Mouse (Mus musculus) thymus, postnatal 4 days (tissue): ENCODE data around the gene Hcst.

Experiments used
- DNase-seq: peaks from one replicate; pipeline ENCODE4 v3.0.0; 2021

The Hcst gene

DNA sequence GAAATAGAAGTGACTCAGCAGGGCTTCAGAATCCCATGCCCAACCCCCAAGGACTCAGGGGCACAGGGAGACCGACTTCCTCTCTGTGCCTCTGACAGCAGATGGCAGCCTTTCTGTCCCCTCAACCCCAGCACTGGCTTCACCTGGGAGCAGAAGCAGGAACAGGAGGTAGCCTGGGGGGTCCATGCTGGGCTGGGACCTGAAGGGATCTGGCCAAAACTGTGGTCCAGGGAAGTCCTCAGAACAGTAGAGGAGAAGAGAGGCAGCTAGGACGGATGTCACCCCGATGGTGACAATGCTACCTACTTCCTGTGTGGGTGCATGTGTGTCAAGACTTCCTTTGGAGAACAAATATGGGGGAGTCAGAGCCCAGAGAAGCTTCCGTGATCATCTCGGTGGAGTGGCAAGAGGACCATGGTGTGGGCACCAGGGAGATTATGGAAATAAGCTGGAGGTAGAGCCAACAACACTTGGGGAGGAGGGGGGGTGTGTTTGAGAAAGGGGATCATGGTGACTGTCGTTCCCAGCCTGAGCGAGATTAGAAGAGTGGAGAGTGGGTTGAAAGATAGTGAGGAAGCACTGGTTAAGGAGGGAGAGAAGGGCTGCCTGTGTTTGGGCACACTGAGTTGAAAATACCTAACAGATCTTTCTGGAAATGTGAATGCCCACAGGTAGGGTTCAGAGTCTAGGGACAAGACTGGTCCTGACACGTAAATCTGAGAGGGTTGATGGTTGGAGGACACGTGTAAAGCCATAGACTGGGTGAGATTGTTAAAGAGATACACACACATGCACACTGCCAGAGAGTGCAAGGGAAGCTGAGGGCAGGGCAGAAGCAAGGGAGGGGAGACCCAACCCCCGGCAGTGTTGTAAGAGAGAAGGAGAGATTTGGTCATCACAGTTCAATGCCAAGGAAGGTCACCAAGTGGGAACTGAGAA, at the start of gene Hcst:
Gene Hcst (minus strand): TSS at position 294 of the 939 bp plus-strand sequence.
- peak; percentile 70 for DNase-seq

GRCm38 (mm10) chr7:30464816-30465300, 45.2 kb upstream of the Hcst start:
- no peak for DNase-seq

GRCm38 (mm10) chr7:30463996-30464395, 44.3 kb upstream of the Hcst start:
- DNase-seq = no peak

- DNase-seq = no peak
Observed at GRCm38 (mm10) chr7:30463568-30463967, 43.9 kb upstream of the Hcst start.

DNA sequence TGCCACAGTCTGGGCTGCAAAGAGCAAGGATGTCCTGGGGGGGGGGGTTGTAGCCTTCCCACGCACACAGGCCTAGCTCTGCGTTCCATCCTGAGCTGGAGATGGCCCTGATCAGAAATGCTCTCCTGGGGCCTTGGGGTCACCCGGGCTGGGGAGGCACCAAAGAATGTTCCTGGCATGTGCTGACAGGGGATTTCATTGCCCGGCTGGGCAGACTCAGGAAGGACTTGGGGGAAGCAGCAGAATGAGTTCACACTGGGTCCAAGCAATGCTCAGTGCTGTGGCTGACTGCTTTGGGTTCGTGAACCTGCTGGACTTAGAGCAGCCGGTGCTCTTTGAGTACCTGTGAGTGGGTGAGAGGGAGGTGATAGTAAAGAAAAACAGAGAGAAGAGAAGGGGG, 39.8 kb upstream of the Hcst start:
- no peak for DNase-seq

GRCm38 (mm10) chr7:30457629-30458330, 38.1 kb upstream of the Hcst start, which contains the start of the genes Kirrel2 and Nphs1:
TSS of gene Kirrel2 (minus strand) at chr7:30457690.
TSS of gene Nphs1 (plus strand) at chr7:30458315.
- DNase-seq = no peak

- no peak for DNase-seq
Observed at GRCm38 (mm10) chr7:30456911-30457628, 37.4 kb upstream of the Hcst start.

- no peak for DNase-seq
Observed at GRCm38 (mm10) chr7:30456487-30456886, 36.8 kb upstream of the Hcst start.

GRCm38 (mm10) chr7:30454259-30454658, 34.6 kb upstream of the Hcst start:
- DNase-seq = no peak

GRCm38 (mm10) chr7:30453766-30454165, 34.1 kb upstream of the Hcst start:
- peak; percentile 76 for DNase-seq

DNA sequence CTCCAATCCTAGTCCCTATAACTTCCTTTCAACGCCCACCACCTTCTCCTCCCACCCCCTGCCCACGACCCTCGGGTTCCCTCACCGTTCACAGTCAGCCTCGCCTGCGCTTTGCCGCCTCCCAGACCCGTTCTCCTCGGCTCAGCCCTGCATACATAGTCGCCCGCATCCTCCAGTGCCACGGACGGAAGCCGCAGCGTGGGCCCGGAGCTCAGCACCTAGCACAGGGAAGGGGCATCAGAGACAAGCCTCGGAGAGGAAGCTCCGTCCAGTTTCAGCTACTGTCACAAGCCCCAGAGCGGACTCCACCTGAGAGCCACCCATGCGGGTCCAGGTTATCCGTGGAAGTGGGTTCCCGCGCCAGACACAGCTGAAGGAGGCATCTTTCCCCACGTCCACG, 33.7 kb upstream of the Hcst start:
- DNase-seq = peak; percentile 25

DNA sequence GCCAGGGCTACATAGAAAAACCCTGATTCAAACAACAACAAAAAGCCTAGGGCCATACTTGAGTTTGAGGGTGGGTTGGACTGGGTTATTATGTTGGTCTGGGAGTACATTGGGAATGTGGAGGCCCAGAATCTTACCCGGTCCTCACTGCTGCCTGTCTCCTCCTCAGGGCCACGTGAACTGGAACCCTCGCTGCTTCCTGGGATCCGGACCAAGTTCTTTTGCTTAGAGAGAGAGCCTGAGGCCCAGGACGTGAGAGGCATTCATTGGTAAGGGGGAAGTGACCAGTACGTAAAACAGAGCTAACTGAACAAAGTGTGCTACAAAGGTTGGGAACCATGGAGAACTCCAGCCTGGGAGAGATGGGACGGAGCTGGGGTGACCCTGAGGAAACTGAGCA, 30.6 kb upstream of the Hcst start:
- no peak for DNase-seq

DNA sequence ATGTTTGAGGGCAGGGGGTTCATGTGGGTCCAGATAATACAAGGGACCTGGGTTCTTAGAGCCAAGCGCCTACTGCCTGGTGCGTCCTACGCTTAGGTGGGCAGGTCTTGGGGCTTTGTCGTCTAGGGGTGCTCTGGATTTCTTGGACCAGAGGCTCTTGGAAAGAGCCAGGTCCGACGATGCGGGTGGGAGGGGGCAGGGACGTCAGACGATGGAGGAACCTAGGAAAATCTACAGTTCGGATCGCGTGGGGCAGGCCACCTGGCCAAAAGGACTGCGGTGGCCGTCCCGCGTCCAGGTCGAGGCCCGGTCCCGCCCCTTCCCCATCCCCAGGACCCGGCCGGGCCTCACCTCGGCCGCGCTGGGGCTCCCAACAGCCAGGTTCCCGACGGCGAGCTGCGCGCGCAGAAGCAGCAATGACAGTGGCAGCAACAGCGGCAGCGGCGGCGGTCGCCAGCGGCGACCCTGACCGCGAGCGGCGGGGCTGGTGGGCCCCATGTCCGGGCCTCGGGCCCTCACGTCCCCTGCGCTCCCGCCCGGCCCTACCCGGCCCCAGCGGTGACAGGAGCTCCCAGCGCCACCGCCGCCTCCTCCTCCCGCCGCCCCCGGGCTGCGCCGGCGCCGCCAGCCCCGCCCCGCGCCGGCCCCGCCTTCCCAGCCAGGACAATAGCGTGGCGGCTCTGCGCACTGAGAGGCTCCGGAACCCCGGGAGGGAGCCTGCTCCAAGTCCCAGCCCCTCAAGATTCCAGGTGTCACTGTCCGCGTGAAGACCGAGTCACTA, 25.5 kb upstream of the Hcst start, which contains the start of gene Aplp1:
Gene Aplp1 (minus strand): TSS at position 565 of the 781 bp plus-strand sequence.
- DNase-seq = peak; percentile 73

GRCm38 (mm10) chr7:30444154-30444970, 24.7 kb upstream of the Hcst start:
- DNase-seq = peak; percentile 53

- no peak for DNase-seq
Observed at GRCm38 (mm10) chr7:30443696-30444095, 24.0 kb upstream of the Hcst start.

GRCm38 (mm10) chr7:30440697-30441096, 21.0 kb upstream of the Hcst start:
- peak; percentile 78 for DNase-seq

DNA sequence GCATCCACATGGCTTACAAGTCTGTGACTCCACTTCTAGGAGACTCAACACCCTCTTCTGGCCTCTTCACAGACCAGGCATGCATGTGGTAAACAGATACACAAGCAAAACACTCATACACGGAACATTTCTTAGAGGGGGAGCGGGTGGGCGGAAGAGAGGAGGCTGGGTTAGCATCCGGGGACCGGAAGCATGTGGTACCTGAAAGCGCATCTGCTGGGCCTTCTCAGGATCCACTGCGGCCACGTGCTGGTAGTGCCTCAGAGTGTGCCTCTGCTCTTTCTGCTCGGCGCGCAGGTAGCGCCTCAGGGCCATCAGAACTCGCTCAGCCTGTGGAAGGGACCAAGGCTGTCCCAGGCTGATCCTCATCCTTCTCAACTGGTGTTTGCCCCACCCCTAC, 20.1 kb upstream of the Hcst start:
- DNase-seq = no peak

- peak; percentile 51 for DNase-seq
Observed at GRCm38 (mm10) chr7:30436879-30437278, 17.2 kb upstream of the Hcst start.

DNA sequence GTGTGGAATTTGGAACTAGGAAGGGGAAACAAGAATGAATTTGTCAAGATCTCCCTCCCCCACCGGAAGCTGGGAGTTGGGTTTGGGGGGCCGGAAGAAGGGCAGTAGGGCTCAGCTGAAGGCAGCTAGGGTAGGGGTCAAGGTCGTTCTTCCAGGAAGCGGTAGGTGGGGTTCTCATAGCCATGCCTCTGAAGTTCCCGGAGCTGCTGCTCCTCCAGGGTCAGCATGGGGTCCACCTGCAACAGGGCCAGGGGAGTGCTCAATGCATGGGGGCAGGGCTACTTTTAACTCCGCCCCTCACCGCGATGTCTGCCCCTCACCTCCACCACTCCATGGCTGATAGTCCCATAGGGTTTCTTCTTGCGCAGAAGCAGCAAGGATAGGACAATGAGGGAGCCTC, 15.5 kb upstream of the Hcst start:
- DNase-seq = no peak

DNA sequence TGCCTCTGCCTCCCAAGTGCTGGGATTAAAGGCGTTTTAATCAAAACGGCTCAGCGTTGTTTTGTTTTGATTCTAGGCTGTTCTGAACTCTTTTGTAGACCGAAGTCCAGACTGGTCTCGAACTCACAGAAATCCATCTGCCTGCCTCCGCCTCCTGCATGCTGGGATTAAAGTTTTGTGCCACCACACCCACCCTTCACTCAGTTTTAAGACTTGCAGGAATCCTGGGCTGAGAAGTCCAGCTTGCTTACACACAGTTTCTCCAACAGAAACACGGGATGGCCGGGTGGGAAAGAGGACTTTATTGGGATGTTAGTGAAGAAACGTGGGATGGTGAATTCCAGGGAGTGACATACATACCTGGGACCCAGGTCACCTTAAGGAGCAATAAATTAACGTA, 15.0 kb upstream of the Hcst start:
- no peak for DNase-seq

GRCm38 (mm10) chr7:30434238-30434637, 14.6 kb upstream of the Hcst start:
- peak; percentile 76 for DNase-seq
